Mouse (Mus musculus) Patski (cell line): ENCODE measurements around the gene Hbp1. TPM values are rescaled to one million over a fixed set of nuclear protein-coding genes. Genes with fewer than 3 reads are reported as not detected.

Experiments
- ATAC-seq: fragments of 100-300 bp; one replicate; pipeline ENCODE4 v1.8.0; 2021
- CTCF ChIA-PET: fragments of 350-600 bp; sonication (Branson Sonifier 250); formaldehyde crosslinking; loops from one replicate; lab custom pipeline; 2022; ENCODE audit warnings: inconsistent platforms; lab: Charles Lee
- POLR2A ChIA-PET: fragments of 350-600 bp; sonication (Branson Sonifier 250); formaldehyde crosslinking; loops from one replicate; lab custom pipeline; 2022; ENCODE audit warnings: antibody characterized with exemption, inconsistent platforms; lab: Charles Lee
- DNase-seq: peaks from one replicate; pipeline ENCODE4 v3.0.0-alpha.2; 2011; ENCODE audit warnings: low read depth, low spot score
- H3K27me3 ChIP-seq: fragments of 371-371 bp; one replicate; pipeline ENCODE4 v1.5.1; 2021
- CTCF ChIP-seq: fragments of 100-300 bp; IDR thresholded peaks from one replicate; pipeline ENCODE4 v1.5.1; 2021
- in situ Hi-C: fragments of 300-500 bp; cut with MboI; formaldehyde crosslinking; loops from 3 replicates; pipeline ENCODE4 v1.11.1; 2018; ENCODE audit warnings: low pct_unique_long_range_greater_than_20kb, mixed read lengths
- polyA plus RNA-seq: library from polyadenylated mRNA; unstranded; gene quantifications from one replicate; pipeline ENCODE4 v1.2.3, GENCODE M21; 2021

Gene Hbp1
- polyA plus RNA-seq, 1 experiment from 2014 or later: 66.0 TPM

DNA sequence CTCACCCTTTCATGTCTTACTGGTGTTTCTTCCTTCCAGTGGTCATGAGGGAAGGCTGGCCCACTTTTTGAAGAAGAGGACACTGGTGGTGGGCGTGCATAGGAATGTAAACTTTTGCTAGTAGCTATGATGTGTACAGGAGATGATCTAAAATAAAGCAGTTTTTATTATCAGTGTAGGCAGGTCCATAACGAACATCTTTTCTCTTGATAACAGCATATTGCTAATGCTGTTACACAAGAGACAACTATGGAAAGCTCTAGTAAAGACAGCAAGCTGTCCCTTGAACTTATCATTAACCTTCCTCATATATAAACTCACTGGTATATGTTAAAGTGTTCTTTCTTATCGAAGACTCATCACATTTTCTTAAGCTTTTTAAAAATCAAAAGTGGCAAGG is 12.7 kb downstream of the Hbp1 start:
- in situ Hi-C loops: loop anchor here (10.0 to 25.0 kb wide), 2 partner anchors 553 to 800 kb away; no protein-coding TSS in a partner anchor
- CTCF ChIA-PET: interaction anchor here (1.0 to 1.8 kb wide), 2 partner anchors 9 to 11 kb away, joined by 3 to 4 read pairs; no protein-coding TSS in a partner anchor
- DNase-seq: no peak
- ATAC-seq: no peak
- TF ChIP-seq CTCF: no peak
- no peaks in the 10 kb centered on the region for H3K27me3 ChIP-seq
- POLR2A ChIA-PET: no interaction called here

DNA sequence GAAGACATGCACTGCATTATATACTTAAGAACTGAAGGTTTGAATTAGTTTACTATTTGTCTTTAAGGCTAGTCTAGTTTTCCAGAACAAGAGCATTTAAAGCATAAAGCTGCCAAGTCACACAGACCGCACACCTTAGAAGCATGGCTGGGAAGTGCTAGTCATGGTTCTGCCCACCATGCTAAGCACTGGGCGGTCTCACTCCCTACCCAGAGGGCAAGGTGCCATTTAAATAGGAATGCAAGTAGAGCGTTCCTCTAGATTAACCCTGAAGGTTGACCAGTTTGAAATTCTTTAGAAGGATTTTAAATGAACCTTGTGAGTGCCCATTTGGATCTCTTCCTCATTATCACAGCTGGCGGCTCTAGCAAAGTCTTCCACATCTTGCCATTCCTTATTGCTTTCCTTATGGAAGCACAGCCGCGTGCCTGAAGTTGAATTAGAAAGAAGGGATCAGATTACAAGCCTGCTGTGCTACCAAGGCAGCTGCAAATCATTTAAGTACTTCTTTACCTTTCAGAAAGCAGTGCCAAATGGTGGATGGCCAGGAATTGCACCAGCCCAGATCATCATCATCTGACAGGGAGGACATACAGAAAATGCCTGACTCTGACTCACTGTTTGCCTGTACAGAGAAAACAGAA is 13.6 kb downstream of the Hbp1 start:
- in situ Hi-C loops: loop anchor here (10.0 to 25.0 kb wide), 2 partner anchors 552 to 799 kb away; no protein-coding TSS in a partner anchor
- CTCF ChIA-PET: interaction anchor here (1.6 to 1.8 kb wide), 2 partner anchors 10 to 11 kb away, joined by 4 to 5 read pairs; no protein-coding TSS in a partner anchor
- no peaks in the 10 kb centered on the region for H3K27me3 ChIP-seq
- POLR2A ChIA-PET: no interaction called here
- DNase-seq: no peak
- ATAC-seq: no peak
- no peak for TF ChIP-seq CTCF

DNA sequence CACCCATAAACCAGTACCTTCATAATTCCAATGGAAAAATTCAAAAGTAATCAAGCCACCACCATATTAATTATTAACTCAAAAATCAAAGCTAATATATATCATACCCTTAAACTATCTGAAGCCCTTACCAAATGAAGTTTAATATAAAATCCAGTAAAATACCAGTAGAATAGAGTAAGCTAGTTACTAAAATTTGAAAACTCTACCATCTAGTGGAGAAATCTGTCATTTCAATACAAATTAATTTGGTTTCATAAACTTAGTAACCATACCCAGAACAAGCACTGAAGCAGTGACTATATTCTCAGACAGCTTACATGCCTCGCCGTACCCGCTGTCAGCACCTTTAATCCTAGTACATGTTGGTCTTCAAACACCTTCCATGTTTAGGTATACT is 18.5 kb downstream of the Hbp1 start:
- TF ChIP-seq CTCF: peak; percentile 15
- in situ Hi-C loops: loop anchor here (10.0 to 25.0 kb wide), 2 partner anchors 547 to 795 kb away; no protein-coding TSS in a partner anchor
- CTCF ChIA-PET: interaction anchor here (1.6 kb wide), 1 partner anchor 14 kb away, joined by 5 read pairs; no protein-coding TSS in a partner anchor
- no peaks in the 10 kb centered on the region for H3K27me3 ChIP-seq
- ATAC-seq: no peak
- POLR2A ChIA-PET: no interaction called here
- DNase-seq: no peak

DNA sequence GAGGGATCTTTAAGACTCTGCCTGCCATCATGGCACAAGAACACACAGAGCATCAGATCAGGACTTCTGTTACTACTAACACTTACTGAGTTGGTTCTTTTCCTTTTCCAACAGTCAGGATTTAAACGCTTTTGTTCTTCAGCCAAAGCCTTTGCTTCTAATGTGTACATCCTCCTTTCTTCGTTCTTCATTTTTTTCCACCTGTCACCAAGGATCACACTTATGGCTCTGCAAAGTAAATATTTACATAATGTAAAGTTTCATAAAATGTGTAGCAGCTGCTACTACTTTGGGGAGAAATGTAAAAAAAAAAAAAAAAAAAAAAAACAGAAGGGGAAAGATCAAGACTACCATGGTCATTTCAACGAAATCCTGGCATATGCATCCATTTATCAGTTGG is 21.8 kb downstream of the Hbp1 start:
- DNase-seq (no peak), ATAC-seq (no peak)
- in situ Hi-C loops: loop anchor here (10.0 to 25.0 kb wide), 2 partner anchors 424 to 791 kb away; no protein-coding TSS in a partner anchor
- TF ChIP-seq CTCF: no peak
- H3K27me3 ChIP-seq: no peaks in the 10 kb centered on the region
- ChIA-PET POLR2A (interaction anchor here (0.6 to 0.7 kb wide), 2 partner anchors 18 to 1660 kb away, joined by 3 to 4 read pairs; no protein-coding TSS in a partner anchor), CTCF (interaction anchor here (1.2 kb wide), 1 partner anchor 11 kb away, joined by 3 read pairs; no protein-coding TSS in a partner anchor)

DNA sequence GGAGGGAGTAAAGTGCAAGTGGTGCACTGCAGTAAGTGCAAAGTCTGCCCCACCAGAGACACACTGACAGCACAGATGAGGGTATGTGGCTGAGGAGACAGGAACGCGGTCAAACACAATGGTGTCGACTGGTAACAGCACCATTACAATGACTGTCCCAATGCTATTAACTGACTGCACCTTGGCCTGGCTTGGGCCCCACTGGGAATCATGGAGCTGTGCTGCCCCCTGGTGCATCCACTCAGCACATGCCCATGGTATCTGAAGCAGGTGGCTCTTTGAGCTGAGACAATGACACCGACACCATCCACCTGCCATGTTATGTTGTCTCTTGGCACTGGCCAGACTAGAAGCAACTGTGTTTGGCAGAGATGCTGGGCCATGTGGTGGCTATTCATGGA is 23.7 kb downstream of the Hbp1 start:
- no peaks in the 10 kb centered on the region for H3K27me3 ChIP-seq
- TF ChIP-seq CTCF: peak; percentile 71
- ChIA-PET POLR2A (no interaction called here), CTCF (interaction anchor here (0.8 to 1.7 kb wide), 3 partner anchors 11 to 193 kb away, joined by 3 to 4 read pairs (median 3); no protein-coding TSS in a partner anchor)
- DNase-seq: no peak
- in situ Hi-C loops: loop anchor here (10.0 to 25.0 kb wide), 2 partner anchors 422 to 789 kb away; no protein-coding TSS in a partner anchor
- ATAC-seq: peak; percentile 62

DNA sequence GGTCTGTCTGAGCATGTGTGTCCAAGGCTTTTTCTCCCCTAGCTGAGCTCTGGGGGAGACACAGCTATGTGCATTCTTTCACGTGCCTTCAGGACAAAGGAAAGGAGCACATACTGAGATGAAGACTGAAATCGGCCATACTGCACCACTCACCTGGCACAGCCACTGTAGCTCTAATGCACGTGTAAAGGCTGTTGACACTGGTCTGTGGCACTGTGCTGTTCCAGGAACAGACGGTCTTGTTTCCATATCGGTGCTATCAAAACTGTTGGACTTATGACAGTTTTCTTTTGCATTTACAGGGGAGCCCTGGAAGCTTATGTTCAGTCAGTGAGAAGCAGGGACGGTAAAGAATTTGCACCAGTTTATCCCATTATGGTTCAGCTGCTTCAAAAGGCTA is 25.0 kb downstream of the Hbp1 start:
- ChIA-PET POLR2A (no interaction called here), CTCF (interaction anchor here (1.3 to 1.7 kb wide), 2 partner anchors 11 to 26 kb away, joined by 3 to 4 read pairs; no protein-coding TSS in a partner anchor)
- DNase-seq (no peak), ATAC-seq (no peak)
- no peaks in the 10 kb centered on the region for H3K27me3 ChIP-seq
- no peak for TF ChIP-seq CTCF
- in situ Hi-C loops: loop anchor here (10.0 to 25.0 kb wide), 2 partner anchors 421 to 788 kb away; no protein-coding TSS in a partner anchor

DNA sequence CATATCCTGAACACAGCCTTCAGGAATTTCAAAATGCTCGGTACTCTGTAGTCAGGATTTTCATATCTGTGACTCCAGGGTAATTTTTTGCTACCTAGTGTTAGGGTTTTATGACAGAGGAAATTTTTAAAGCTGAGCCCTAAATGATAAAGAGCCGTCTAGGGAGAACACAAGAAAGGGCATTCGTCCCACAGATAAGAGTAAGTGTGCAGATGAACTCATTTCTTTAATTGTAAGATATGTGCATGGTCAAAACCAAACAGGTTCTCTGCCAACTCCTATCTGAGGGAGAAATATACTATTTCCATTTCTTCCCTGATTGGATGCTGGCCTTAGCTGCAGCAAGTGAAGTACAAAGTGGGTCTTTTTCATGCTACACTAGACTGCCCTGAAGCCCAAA is 26.2 kb downstream of the Hbp1 start:
- CTCF ChIA-PET: interaction anchor here (1.1 to 1.3 kb wide), 2 partner anchors 10 to 23 kb away, joined by 3 to 4 read pairs; no protein-coding TSS in a partner anchor

DNA sequence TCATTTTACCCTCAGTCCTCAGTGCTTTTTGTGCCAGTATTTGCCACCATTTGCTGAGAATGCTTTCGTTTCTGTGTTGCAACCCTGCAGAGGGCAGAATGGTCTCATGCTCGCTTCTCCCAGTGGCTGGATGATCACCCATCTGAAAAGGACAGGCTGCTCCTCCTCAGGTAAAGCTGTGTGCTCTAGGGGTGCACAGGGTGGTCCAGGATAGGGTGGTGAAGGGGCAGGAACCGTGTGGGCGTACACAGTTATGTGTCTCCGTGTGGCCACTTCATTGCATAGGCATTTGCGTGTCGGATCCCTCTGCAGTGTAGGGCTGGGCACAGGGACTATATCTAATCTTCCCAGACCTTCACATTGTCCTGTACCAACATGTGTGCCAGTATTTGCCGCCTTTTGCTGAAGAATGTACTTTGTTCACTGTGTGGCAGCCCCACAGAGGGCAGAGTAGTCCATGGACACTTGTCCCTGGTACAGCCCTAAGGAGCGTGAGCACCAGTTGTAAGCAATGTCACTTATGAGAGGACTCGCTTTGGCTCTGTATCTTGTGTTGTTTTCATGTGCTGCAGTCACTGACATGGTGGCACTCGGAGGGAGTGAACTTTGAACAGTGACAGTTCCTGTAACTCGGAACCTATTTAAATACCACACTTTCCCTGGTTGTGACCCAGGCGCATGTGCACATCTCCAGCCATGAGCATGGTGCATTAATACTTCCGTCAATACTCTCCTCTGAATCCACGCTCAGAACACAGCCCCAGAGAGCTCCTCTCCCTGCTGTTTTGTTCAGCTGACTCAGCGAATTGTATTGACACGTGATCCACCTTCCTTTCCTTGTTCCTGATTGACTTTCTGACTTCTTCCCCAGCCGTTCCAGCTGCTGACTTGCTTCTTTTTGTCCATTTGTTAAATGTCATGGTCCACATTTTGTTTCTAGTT is 29.6 kb downstream of the Hbp1 start:
- H3K27me3 ChIP-seq: no peaks in the 10 kb centered on the region
- POLR2A ChIA-PET: interaction anchor here (0.6 kb wide), 1 partner anchor 1325 kb away, joined by 4 read pairs; no protein-coding TSS in a partner anchor
- DNase-seq (no peak), ATAC-seq (no peak)
- in situ Hi-C loops: loop anchor here (10.0 kb wide), 1 partner anchor 416 kb away; no protein-coding TSS in a partner anchor
- CTCF ChIA-PET: no interaction called here
- no peak for TF ChIP-seq CTCF

More for the DNA sequence above, 26.2 kb downstream of the Hbp1 start:
- in situ Hi-C loops: loop anchor here (10.0 kb wide), 1 partner anchor 419 kb away; no protein-coding TSS in a partner anchor
- DNase-seq: no peak
- ATAC-seq: no peak
- TF ChIP-seq CTCF: no peak
- POLR2A ChIA-PET: no interaction called here
- no peaks in the 10 kb centered on the region for H3K27me3 ChIP-seq

DNA sequence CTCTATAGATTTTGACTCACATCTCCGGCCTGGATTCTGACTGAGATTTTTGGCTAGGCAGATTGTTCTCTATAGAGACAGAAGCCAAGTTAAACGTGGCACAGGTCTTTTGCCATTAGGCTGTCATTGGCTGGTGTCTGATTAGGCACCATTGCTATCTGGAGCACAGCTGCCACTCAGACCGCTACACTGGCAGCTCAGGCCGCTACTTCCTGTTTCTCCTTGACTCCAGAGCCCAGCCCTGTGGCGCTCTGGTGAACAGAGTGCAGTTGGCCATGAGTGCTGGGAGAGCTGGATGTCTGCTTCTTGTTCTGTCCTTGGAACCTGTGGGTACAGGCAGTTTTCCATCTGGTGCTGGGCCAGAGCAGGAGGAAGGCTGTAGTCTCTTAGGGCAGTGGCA is 33.1 kb downstream of the Hbp1 start:
- POLR2A ChIA-PET: interaction anchor here (0.6 kb wide), 1 partner anchor 106 kb away, joined by 3 read pairs; no protein-coding TSS in a partner anchor
- ATAC-seq (no peak), DNase-seq (no peak)
- in situ Hi-C loops: no loop called here
- H3K27me3 ChIP-seq: no peaks in the 10 kb centered on the region
- CTCF ChIA-PET: interaction anchor here (1.8 kb wide), 1 partner anchor 14 kb away, joined by 5 read pairs; no protein-coding TSS in a partner anchor
- no peak for TF ChIP-seq CTCF
